Mouse (Mus musculus) myocyte (in vitro differentiated cells): ENCODE results near the gene Chst3. TPM values are rescaled to one million over a fixed set of nuclear protein-coding genes. Genes with fewer than 3 reads are reported as not detected.
"Not testable (repeated sequence)": the region's sequence is repeated elsewhere in the genome, so short reads cannot be mapped to it uniquely, and the experiment has no call there.

Experiments used
- H3K27me3 ChIP-seq: one replicate; pipeline ENCODE4 v1.6.1; 2011; ENCODE audit not compliant: control insufficient read depth, insufficient read depth, insufficient read length
- H3K36me3 ChIP-seq: one replicate; pipeline ENCODE4 v1.6.1; 2011; ENCODE audit not compliant: control insufficient read depth, insufficient read depth
- H3K4me2 ChIP-seq: one replicate; pipeline ENCODE4 v1.6.1; 2011; ENCODE audit warnings: low read depth, control low read depth
- H3K4me3 ChIP-seq: one replicate; pipeline ENCODE4 v1.5.1; 2011; ENCODE audit warnings: mild to moderate bottlenecking, control low read depth, moderate library complexity
- H3K79me2 ChIP-seq: one replicate; pipeline ENCODE4 v1.6.1; 2011; ENCODE audit not compliant: control insufficient read depth, insufficient read depth
- H3ac ChIP-seq: one replicate; pipeline ENCODE4 v1.6.1; 2011; ENCODE audit not compliant: control insufficient read depth, insufficient read length
- CEBPB ChIP-seq: IDR thresholded peaks from 2 replicates; pipeline ENCODE4 v1.6.1; 2011; ENCODE audit warnings: mild to moderate bottlenecking, moderate library complexity; ENCODE audit not compliant: poor library complexity, insufficient read depth, severe bottlenecking
- E2F4 ChIP-seq: IDR thresholded peaks from one replicate; pipeline ENCODE4 v1.6.1; 2011; ENCODE audit warnings: mild to moderate bottlenecking, control low read depth, moderate library complexity; ENCODE audit not compliant: insufficient read depth
- MAX ChIP-seq: IDR thresholded peaks from one replicate; pipeline ENCODE4 v1.6.1; 2011; ENCODE audit warnings: low read depth, mild to moderate bottlenecking, control low read depth
- MYOD1 ChIP-seq, 3 experiments: IDR thresholded peaks; one replicate each; pipeline ENCODE4 v1.6.1; 2011; ENCODE audit warnings: control low read depth in 2 of 3, low read depth in 2 of 3, mild to moderate bottlenecking in 2 of 3, moderate library complexity in 1 of 3; ENCODE audit not compliant: insufficient read length in 2 of 3, control insufficient read depth in 1 of 3
- MYOG ChIP-seq, 3 experiments: IDR thresholded peaks; one replicate each; pipeline ENCODE4 v1.6.1; 2011; ENCODE audit warnings: control low read depth in 2 of 3, low read depth in 2 of 3, mild to moderate bottlenecking in 2 of 3; ENCODE audit not compliant: insufficient read length in 2 of 3, control insufficient read depth in 1 of 3, insufficient read depth in 1 of 3
- POLR2A ChIP-seq: IDR thresholded peaks from one replicate; pipeline ENCODE4 v1.6.1; 2011; ENCODE audit warnings: low read depth, mild to moderate bottlenecking, control low read depth, moderate library complexity; ENCODE audit not compliant: insufficient read length
- POLR2AphosphoS2 ChIP-seq: IDR thresholded peaks from one replicate; pipeline ENCODE4 v1.6.1; 2011; ENCODE audit warnings: low read depth, control low read depth; ENCODE audit not compliant: insufficient read length
- REST ChIP-seq: IDR thresholded peaks from one replicate; pipeline ENCODE4 v1.6.1; 2011; ENCODE audit warnings: mild to moderate bottlenecking, control low read depth, moderate library complexity; ENCODE audit not compliant: insufficient read depth, insufficient read length
- SRF ChIP-seq: IDR thresholded peaks from one replicate; pipeline ENCODE4 v1.6.1; 2011; ENCODE audit warnings: low read depth; ENCODE audit not compliant: control insufficient read depth, insufficient read length
- TCF12 ChIP-seq: IDR thresholded peaks from one replicate; pipeline ENCODE4 v1.6.1; 2011; ENCODE audit warnings: mild to moderate bottlenecking, control low read depth; ENCODE audit not compliant: poor library complexity, insufficient read depth, severe bottlenecking
- TCF3 ChIP-seq: IDR thresholded peaks from one replicate; pipeline ENCODE4 v1.6.1; 2011; ENCODE audit warnings: low read depth, control low read depth; ENCODE audit not compliant: insufficient read length
- USF1 ChIP-seq: IDR thresholded peaks from one replicate; pipeline ENCODE4 v1.6.1; 2011; ENCODE audit warnings: low read depth, mild to moderate bottlenecking, control low read depth, moderate library complexity
- polyA plus RNA-seq: library from polyadenylated mRNA; unstranded; fragments of >200 nt; fragmentation: generic; extraction: Trizol; gene quantifications from one replicate; pipeline ENCODE4 v1.2.1, GENCODE M21; 2012; ENCODE audit warnings: missing spikeins

Gene Chst3
- polyA plus RNA-seq, 1 experiment, result 1.6 TPM

- Histone ChIP-seq H3K79me2 (no peaks in the 10 kb centered on the region), H3K4me3 (no peak overlapping the region), H3K27me3 (no peaks in the 10 kb centered on the region), H3ac (no peak overlapping the region), H3K4me2 (peak overlapping the region; percentile 36), H3K36me3 (no peaks in the 10 kb centered on the region)
- no peak for TF ChIP-seq MYOD1 (IDR thresholded peaks at IDR 0.05; ENCODE audit: control insufficient read depth in 1 of 3, insufficient read length in 2 of 3, low read depth in 2 of 3)
- TF ChIP-seq TCF12, result no peak
- no peak for TF ChIP-seq POLR2AphosphoS2
- no peak for TF ChIP-seq CEBPB
- TF ChIP-seq MAX, result no peak
- no peak for TF ChIP-seq USF1
- TF ChIP-seq REST, result no peak
- TF ChIP-seq TCF3, result no peak
- no peak for TF ChIP-seq POLR2A
- no peak for TF ChIP-seq SRF
- no peak for TF ChIP-seq MYOG (IDR thresholded peaks at IDR 0.05; ENCODE audit: control insufficient read depth in 1 of 3, insufficient read depth in 1 of 3, insufficient read length in 2 of 3, low read depth in 2 of 3)
- TF ChIP-seq E2F4, result no peak
Observed at GRCm38 (mm10) chr10:60245041-60245440, 26.0 kb upstream of the Chst3 start.

- no peaks in the 10 kb centered on the region for H3K36me3 ChIP-seq
- no peak overlapping the region for H3K4me3 ChIP-seq
- H3K79me2 ChIP-seq, result no peaks in the 10 kb centered on the region
- no peaks in the 10 kb centered on the region for H3K27me3 ChIP-seq
- TF ChIP-seq SRF (no peak), TCF3 (no peak), REST (no peak), USF1 (no peak)
- no peak overlapping the region for H3K4me2 ChIP-seq
- no peak overlapping the region for H3ac ChIP-seq
Observed at GRCm38 (mm10) chr10:60243941-60244340, 24.9 kb upstream of the Chst3 start.

GRCm38 (mm10) chr10:60240416-60240815 is 21.4 kb upstream of the Chst3 start:
- H3ac ChIP-seq, result no peak overlapping the region
- H3K4me2 ChIP-seq, result no peak overlapping the region
- no peak for TF ChIP-seq MAX
- TF ChIP-seq MYOG (IDR thresholded peaks at IDR 0.05; ENCODE audit: control insufficient read depth in 1 of 3, insufficient read depth in 1 of 3, insufficient read length in 2 of 3, low read depth in 2 of 3), result no peak
- no peak for TF ChIP-seq MYOD1 (IDR thresholded peaks at IDR 0.05; ENCODE audit: control insufficient read depth in 1 of 3, insufficient read length in 2 of 3, low read depth in 2 of 3)
- no peak for TF ChIP-seq CEBPB
- no peak for TF ChIP-seq TCF12
- no peak for TF ChIP-seq REST
- no peak for TF ChIP-seq E2F4
- no peak for TF ChIP-seq USF1
- no peak for TF ChIP-seq POLR2A
- no peak for TF ChIP-seq TCF3
- no peak for TF ChIP-seq POLR2AphosphoS2
- no peak for TF ChIP-seq SRF
- H3K4me3 ChIP-seq, result no peak overlapping the region
- H3K27me3 ChIP-seq, result no peaks in the 10 kb centered on the region
- no peaks in the 10 kb centered on the region for H3K36me3 ChIP-seq
- no peaks in the 10 kb centered on the region for H3K79me2 ChIP-seq

- Histone ChIP-seq H3ac (no peak overlapping the region), H3K27me3 (no peaks in the 10 kb centered on the region), H3K36me3 (no peaks in the 10 kb centered on the region), H3K79me2 (no peaks in the 10 kb centered on the region), H3K4me2 (no peak overlapping the region), H3K4me3 (no peak overlapping the region)
- TF ChIP-seq USF1, result no peak
- TF ChIP-seq CEBPB, result no peak
- no peak for TF ChIP-seq MAX
Observed at GRCm38 (mm10) chr10:60237475-60238154, 18.6 kb upstream of the Chst3 start.

GRCm38 (mm10) chr10:60235876-60236275 is 16.8 kb upstream of the Chst3 start:
- H3K36me3 ChIP-seq, H3K4me2 ChIP-seq, H3K27me3 ChIP-seq, H3K79me2 ChIP-seq, H3ac ChIP-seq, H3K4me3 ChIP-seq: not testable (repeated sequence)
